13 mouse cellular contexts compared by ENCODE assay signal in genomic region chr15:37101419-37101818, GRCm38 (mm10).
DNase-seq lines count a peak whose midpoint lies in the region; ATAC-seq and TF ChIP-seq lines count a peak whose summit lies in the region.
"Had no signal": no experiment of that assay in that cellular context is flagged by ENCODE, and none has a peak within 500 bp of the region (broad histone marks: within the 10 kb centered on the region; RNA-seq: fewer than 3 reads in every experiment).

No protein-coding gene starts in this region.

- no peak for TF ChIP-seq EP300 in stomach, postnatal 0 days (optimal IDR thresholded peaks at IDR 0.05)

- H3K4me2 ChIP-seq in kidney, postnatal 0 days (ENCODE audit: low read length), result no peak overlapping the region
- no peak overlapping the region for H3K4me2 ChIP-seq in stomach, postnatal 0 days (replicated peaks; ENCODE audit: low read depth)

- 88% methylated on average over 1 of the region's 1 CpGs for WGBS in kidney, postnatal 0 days
- WGBS in stomach, postnatal 0 days, result 92% methylated on average over 1 of the region's 1 CpGs

- H3K4me3 ChIP-seq in kidney, postnatal 0 days (replicated peaks; ENCODE audit: low read depth, low read length), result no peak overlapping the region
- H3K4me3 ChIP-seq in stomach, postnatal 0 days (ENCODE audit: low read depth, low read length), result no peak overlapping the region
- H3K4me3 ChIP-seq: megakaryocyte, embryonic 14.5 days had no signal

- no peak for ATAC-seq in kidney, postnatal 0 days (replicated peaks; ENCODE audit: low FRiP score, low read depth)
- no peak for ATAC-seq in stomach, postnatal 0 days (ENCODE audit: low FRiP score, low TSS enrichment)

- H3K36me3 ChIP-seq in kidney, postnatal 0 days (ENCODE audit: insufficient read depth, low read length), result no peaks in the 10 kb centered on the region
- H3K36me3 ChIP-seq in stomach, postnatal 0 days (ENCODE audit: control insufficient read depth, insufficient read depth, low read length), result no peaks in the 10 kb centered on the region
- H3K36me3 ChIP-seq: liver, embryonic 13.5 days had no signal

- H3K9ac ChIP-seq in kidney, postnatal 0 days (ENCODE audit: low read depth, low read length), result no peak overlapping the region
- H3K9ac ChIP-seq in stomach, postnatal 0 days (ENCODE audit: low read length), result no peak overlapping the region
- H3K9ac ChIP-seq: liver, embryonic 13.5 days had no signal

- H3K27me3 ChIP-seq in kidney, postnatal 0 days (ENCODE audit: insufficient read depth, low read length), result no peaks in the 10 kb centered on the region
- no peaks in the 10 kb centered on the region for H3K27me3 ChIP-seq in stomach, postnatal 0 days (ENCODE audit: control insufficient read depth, insufficient read depth, low read length)
- H3K27me3 ChIP-seq: liver, embryonic 13.5 days; megakaryocyte, embryonic 14.5 days had no signal

- H3K4me1 ChIP-seq in kidney, postnatal 0 days (replicated peaks; ENCODE audit: insufficient read depth, low read length), result no peaks in the 10 kb centered on the region
- no peaks in the 10 kb centered on the region for H3K4me1 ChIP-seq in stomach, postnatal 0 days (replicated peaks; ENCODE audit: control insufficient read depth, insufficient read depth)

- no peaks in the 10 kb centered on the region for H3K9me3 ChIP-seq in kidney, postnatal 0 days (replicated peaks; ENCODE audit: low read length)
- H3K9me3 ChIP-seq in stomach, postnatal 0 days (ENCODE audit: control insufficient read depth, low read length), result no peaks in the 10 kb centered on the region
- H3K9me3 ChIP-seq: liver, embryonic 13.5 days; megakaryocyte, embryonic 14.5 days had no signal

- no peak overlapping the region for H3K27ac ChIP-seq in kidney, postnatal 0 days
- no peak overlapping the region for H3K27ac ChIP-seq in stomach, postnatal 0 days (replicated peaks)
- H3K27ac ChIP-seq: liver, embryonic 13.5 days had no signal

- peak; percentile 53 for TF ChIP-seq CTCF in kidney, postnatal 0 days (IDR thresholded peaks at IDR 0.05; ENCODE audit: low read depth)
- peak; percentile 65 for TF ChIP-seq CTCF in stomach, postnatal 0 days (IDR thresholded peaks at IDR 0.05; ENCODE audit: low read depth)

- DNase-seq in adrenal gland, postnatal 14 days, result peak; percentile 18
- DNase-seq in adrenal gland, postnatal 10 days, result no peak
- no peak for DNase-seq in kidney, postnatal 0 days (ENCODE audit: low spot score)
- no peak for DNase-seq in kidney, postnatal 4 days
- DNase-seq in thymus, postnatal 4 days, result peak; percentile 17
- DNase-seq in thymus, postnatal 0 days (ENCODE audit: low spot score), result no peak
- no peak for DNase-seq in stomach, postnatal 0 days (ENCODE audit: low spot score)
- DNase-seq in kidney, postnatal 14 days, result no peak
- DNase-seq: heart, postnatal 14 days; liver, embryonic 13.5 days; spleen, adult 18-20 months; thymus, adult 18-20 months had no signal

Comparison
In these comparisons a context has a peak if more than half of its experiments do, and no peak if none do; other contexts are left out.
1. DNase-seq: peak in adrenal gland, postnatal 14 days (single experiment) and thymus, postnatal 4 days (single experiment); none in adrenal gland, postnatal 10 days (single experiment), kidney, postnatal 0 days (single experiment), kidney, postnatal 4 days (0 of 2), thymus, postnatal 0 days (single experiment), stomach, postnatal 0 days (single experiment) and kidney, postnatal 14 days (single experiment).